Mouse (Mus musculus): Measurements from ENCODE around the gene Tapbp. TPM values are rescaled to one million over a fixed set of nuclear protein-coding genes. Genes with fewer than 3 reads are reported as not detected.
"Not testable (repeated sequence)": the region's sequence is repeated elsewhere in the genome, so short reads cannot be mapped to it uniquely, and the experiment has no call there.

Gene Tapbp
- polyA plus RNA-seq, 1 experiment from 2014 or later, result 27.6 TPM

DNA sequence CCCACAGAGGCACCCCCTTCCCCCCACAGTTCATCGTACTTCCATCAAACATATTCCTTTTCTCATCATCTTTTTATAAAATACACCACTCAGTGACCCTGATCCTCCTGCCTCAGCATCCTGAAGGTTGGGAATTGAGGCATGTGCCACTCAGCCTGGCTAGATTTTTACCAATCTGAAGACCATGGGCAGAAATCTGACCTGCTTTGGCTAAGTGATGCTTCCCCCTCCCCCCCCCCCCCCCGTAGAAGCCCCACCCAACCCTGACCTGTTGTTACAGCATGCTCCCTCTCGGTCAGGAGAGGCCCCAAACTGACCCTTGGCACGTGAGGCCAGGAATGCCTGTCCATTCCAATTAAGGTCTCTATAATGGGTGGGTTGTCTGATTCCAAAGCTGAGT, 10.9 kb upstream of the Tapbp start, which contains the start of gene Platr17:
Platr17 (plus strand) TSS at position 301 of the 400 bp plus-strand sequence.
- not testable (repeated sequence) for DNase-seq; H3K4me2 ChIP-seq; ATAC-seq (ENCODE audit: low read depth); H3K9me3 ChIP-seq (replicated peaks); H3K9ac ChIP-seq; H3K27me3 ChIP-seq; H3K4me3 ChIP-seq (replicated peaks); H3K36me3 ChIP-seq
- Histone ChIP-seq H3K27ac (peak within 1 kb of the TSS; percentile 64), H3K4me1 (replicated peaks) (peaks cover 82% of the 10 kb centered on the region)
- WGBS (ENCODE audit: insufficient replicate concordance), result 25% methylated on average over 4 of the region's 4 CpGs

DNA sequence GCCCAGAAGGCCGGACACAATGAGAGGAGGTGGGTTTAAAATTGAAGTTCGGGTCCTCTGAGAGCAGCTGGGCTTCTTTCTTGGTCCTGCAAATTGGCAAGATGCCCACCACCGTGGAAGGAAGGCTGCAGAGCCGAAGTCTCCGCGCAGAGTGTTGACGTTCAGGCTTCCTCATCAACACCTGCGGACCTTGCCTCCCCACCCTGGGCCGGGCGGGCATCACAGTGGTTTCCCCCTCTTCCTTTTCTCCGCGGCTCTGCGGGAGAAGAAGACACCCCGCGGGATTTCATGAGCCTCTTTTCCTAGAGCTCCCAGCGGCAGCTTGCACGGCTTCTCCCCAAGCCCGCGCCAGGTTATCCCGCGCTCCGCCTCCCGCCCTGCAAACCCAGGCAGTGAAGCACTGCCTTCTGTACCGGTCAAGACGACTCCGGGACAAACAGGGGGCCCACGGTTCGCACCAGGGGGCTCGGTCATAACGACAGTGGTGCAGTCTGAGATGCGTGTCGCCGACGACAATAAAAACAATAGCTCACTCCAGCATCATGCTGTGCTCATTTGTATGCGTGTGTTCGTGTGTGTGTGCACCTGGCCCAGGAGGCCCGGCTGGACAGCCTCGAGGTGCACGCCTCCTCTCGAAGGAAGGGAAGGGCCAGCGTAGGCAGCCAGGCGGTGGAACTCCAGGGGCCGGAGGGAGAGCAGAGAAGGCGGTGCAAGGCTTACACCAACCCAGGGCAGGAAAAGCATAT, 7.2 kb upstream of the Tapbp start:
- Histone ChIP-seq H3K36me3 (peaks cover 30% of the 10 kb centered on the region), H3K27me3 (no peaks in the 10 kb centered on the region), H3K9me3 (replicated peaks) (no peaks in the 10 kb centered on the region), H3K4me3 (replicated peaks) (peak overlapping the region; percentile 71), H3K9ac (peak overlapping the region; percentile 87), H3K27ac (peak overlapping the region; percentile 93), H3K4me1 (replicated peaks) (peaks cover 72% of the 10 kb centered on the region), H3K4me2 (peak overlapping the region; percentile 99)
- ATAC-seq (ENCODE audit: low read depth), result peak; percentile 60
- under 1% methylated on average over 44 of the region's 44 CpGs for WGBS (ENCODE audit: insufficient replicate concordance)
- no peak for DNase-seq

DNA sequence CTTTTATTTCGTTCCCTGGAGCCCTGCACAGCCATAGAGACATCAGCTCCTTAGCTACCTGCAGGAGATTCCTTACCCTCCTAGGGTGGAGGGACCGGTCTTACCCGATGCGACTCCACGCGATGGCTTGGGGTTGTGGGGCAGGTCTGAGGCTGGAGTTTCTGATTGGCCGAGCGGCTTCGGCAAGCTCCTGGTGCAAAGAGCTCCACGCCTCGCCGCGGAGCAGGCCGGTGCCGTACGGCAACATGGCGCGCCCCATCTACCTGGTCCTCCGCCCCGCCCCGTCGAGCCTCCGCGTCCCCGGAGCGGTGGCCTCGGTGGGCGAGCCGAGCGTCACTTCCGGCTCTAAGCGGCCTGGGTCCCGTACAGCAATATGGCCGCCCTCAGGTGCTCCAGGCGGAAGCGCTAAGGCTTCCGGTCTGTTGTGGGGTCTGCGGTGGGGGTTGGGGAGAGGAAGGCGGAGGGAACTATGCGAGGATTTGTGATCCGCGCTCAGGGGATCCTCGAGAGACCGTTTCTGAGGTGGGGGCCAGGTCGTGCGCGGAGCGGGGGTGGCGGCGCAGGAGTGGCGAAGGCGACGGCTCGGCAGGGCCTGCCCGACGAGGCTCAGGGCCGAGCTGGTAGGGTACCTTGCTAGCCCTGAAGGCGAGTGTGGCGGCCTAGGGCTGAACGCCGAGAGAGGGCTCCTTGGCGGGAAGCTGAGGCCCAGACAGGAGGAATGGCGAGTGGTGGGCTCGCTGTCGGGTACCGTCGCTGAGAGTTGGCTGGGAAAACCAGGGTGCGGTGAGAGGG, 6.4 kb upstream of the Tapbp start, which contains the start of gene Daxx:
Daxx (plus strand) TSS at position 338 of the 792 bp plus-strand sequence.
- H3K4me2 ChIP-seq, result peak within 1 kb of the TSS; percentile 99
- under 1% methylated on average over 68 of the region's 68 CpGs for WGBS (ENCODE audit: insufficient replicate concordance)
- peak within 1 kb of the TSS; percentile 71 for H3K4me3 ChIP-seq (replicated peaks)
- peaks cover 72% of the 10 kb centered on the region for H3K4me1 ChIP-seq (replicated peaks)
- ATAC-seq (ENCODE audit: low read depth) (peak; percentile 94), DNase-seq (peak; percentile 97)
- H3K27me3 ChIP-seq, result no peaks in the 10 kb centered on the region
- peak within 1 kb of the TSS; percentile 87 for H3K9ac ChIP-seq
- H3K27ac ChIP-seq, result peak within 1 kb of the TSS; percentile 93
- peaks cover 38% of the 10 kb centered on the region for H3K36me3 ChIP-seq
- H3K9me3 ChIP-seq (replicated peaks), result no peaks in the 10 kb centered on the region

DNA sequence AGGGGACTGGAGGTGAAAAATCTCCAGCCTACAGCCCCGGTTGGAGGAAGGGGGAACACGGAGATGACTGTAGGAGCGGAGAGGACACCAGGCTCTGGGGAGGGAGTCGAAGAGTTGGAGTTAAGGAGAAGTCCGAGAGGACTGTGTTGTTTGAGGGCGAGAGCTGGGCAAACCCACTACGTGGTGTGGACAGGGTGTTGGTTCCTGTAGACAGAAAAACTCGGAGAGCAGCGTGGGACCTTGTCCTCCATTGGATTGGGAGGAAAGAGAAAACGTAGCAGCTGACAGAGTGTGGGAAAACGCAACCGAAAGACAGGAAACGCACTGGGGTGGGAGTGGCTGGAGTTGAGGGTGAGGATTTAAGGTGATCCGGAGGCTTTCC, 5.8 kb upstream of the Tapbp start:
- no peak for DNase-seq
- Histone ChIP-seq H3K9me3 (replicated peaks) (no peaks in the 10 kb centered on the region), H3K4me2 (peak overlapping the region; percentile 99), H3K4me1 (replicated peaks) (peaks cover 74% of the 10 kb centered on the region), H3K4me3 (replicated peaks) (peak overlapping the region; percentile 71), H3K36me3 (peaks cover 44% of the 10 kb centered on the region), H3K27ac (peak overlapping the region; percentile 93), H3K27me3 (no peaks in the 10 kb centered on the region), H3K9ac (peak overlapping the region; percentile 87)
- WGBS (ENCODE audit: insufficient replicate concordance), result under 1% methylated on average over 14 of the region's 14 CpGs
- ATAC-seq (ENCODE audit: low read depth), result no peak

DNA sequence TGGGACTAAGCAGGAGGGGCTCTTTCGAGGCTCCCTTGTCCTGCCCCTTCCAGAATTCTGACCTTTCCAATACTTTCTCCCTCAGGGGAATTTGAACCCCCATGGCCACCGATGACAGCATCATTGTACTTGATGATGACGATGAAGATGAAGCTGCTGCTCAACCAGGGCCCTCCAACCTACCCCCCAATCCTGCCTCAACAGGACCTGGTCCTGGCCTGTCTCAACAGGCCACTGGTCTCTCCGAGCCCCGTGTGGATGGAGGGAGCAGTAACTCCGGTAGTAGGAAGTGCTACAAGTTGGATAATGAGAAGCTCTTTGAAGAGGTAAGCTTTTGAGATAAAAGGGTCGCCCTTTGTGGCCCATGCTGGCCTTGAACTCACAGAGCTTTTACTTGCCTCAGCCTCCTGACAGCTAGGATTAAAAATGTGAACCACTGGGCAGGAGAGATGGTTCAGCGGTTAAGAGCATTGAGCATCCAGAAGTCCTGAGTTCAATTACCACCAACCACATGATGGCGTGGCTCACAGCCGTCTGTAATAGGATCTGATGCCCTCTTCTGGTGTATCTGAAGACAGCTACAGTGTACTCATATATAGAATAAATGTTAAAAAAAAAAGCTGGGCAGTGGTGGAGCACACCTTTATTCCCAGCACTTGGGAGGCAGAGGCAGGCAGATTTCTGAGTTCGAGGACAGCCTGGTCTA, 5.2 kb upstream of the Tapbp start:
- peak overlapping the region; percentile 93 for H3K27ac ChIP-seq
- DNase-seq, result no peak
- no peaks in the 10 kb centered on the region for H3K9me3 ChIP-seq (replicated peaks)
- H3K4me1 ChIP-seq (replicated peaks), result peaks cover 78% of the 10 kb centered on the region
- H3K36me3 ChIP-seq, result peaks cover 48% of the 10 kb centered on the region
- peak overlapping the region; percentile 99 for H3K4me2 ChIP-seq
- no peaks in the 10 kb centered on the region for H3K27me3 ChIP-seq
- ATAC-seq (ENCODE audit: low read depth), result no peak
- peak overlapping the region; percentile 87 for H3K9ac ChIP-seq
- WGBS (ENCODE audit: insufficient replicate concordance), result 40% methylated on average over 11 of the region's 11 CpGs
- peak overlapping the region; percentile 71 for H3K4me3 ChIP-seq (replicated peaks)

DNA sequence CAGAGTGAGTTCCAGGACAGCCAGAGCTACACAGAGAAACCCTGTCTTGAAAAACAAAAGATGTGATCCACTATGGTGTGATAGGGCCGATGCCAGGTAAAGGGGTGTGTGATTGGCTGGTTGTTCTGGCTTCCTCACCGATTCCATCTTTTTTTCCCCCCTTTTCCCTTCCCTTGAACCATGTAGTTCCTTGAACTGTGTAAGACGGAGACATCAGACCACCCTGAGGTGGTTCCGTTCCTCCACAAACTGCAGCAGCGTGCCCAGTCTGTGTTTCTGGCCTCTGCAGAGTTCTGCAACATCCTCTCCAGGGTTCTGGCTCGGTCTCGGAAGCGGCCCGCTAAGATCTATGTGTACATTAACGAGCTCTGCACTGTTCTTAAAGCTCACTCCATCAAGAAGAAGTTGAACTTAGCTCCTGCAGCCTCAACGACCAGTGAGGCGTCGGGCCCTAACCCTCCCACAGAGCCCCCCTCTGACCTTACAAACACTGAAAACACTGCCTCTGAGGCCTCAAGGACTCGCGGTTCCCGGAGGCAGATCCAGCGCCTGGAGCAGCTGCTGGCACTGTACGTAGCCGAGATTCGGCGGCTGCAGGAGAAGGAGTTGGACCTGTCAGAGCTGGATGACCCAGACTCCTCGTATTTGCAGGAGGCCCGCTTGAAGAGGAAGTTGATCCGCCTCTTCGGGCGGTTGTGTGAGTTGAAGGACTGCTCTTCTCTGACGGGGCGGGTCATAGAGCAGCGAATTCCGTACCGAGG, 4.5 kb upstream of the Tapbp start:
- Histone ChIP-seq H3K4me1 (replicated peaks) (peaks cover 74% of the 10 kb centered on the region), H3K36me3 (peaks cover 48% of the 10 kb centered on the region), H3K4me2 (peak overlapping the region; percentile 99; the same call in 1 of the 2 replicates), H3K27me3 (no peaks in the 10 kb centered on the region), H3K9me3 (replicated peaks) (no peaks in the 10 kb centered on the region), H3K9ac (no peak overlapping the region), H3K27ac (no peak overlapping the region), H3K4me3 (replicated peaks) (no peak overlapping the region)
- ATAC-seq (ENCODE audit: low read depth) (no peak), DNase-seq (no peak)
- 87% methylated on average over 31 of the region's 31 CpGs for WGBS (ENCODE audit: insufficient replicate concordance)

DNA sequence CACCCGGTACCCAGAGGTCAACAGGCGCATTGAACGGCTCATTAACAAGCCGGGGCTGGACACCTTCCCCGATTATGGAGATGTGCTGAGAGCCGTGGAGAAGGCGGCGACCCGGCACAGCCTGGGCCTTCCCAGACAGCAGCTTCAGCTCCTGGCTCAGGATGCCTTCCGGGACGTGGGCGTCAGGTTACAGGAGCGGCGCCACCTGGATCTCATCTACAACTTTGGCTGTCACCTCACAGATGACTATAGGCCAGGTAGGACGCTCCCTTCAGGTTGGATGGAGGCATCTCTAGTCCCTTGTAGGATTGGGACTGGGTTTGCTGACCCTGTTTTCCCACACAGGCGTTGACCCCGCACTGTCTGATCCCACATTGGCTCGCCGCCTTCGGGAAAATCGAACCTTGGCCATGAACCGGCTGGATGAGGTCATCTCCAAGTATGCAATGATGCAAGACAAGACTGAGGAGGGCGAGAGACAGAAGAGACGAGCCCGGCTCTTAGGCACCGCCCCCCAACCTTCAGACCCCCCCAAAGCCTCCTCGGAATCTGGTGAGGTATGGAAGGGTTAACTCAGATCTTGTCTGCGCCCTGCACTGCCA, 3.8 kb upstream of the Tapbp start:
- Histone ChIP-seq H3K27ac (no peak overlapping the region), H3K27me3 (no peaks in the 10 kb centered on the region), H3K9ac (no peak overlapping the region), H3K4me1 (replicated peaks) (peaks cover 76% of the 10 kb centered on the region), H3K4me2 (no peak overlapping the region), H3K36me3 (peaks cover 51% of the 10 kb centered on the region), H3K9me3 (replicated peaks) (peaks cover 3% of the 10 kb centered on the region), H3K4me3 (replicated peaks) (no peak overlapping the region)
- ATAC-seq (ENCODE audit: low read depth) (no peak), DNase-seq (no peak)
- 92% methylated on average over 28 of the region's 28 CpGs for WGBS (ENCODE audit: insufficient replicate concordance)

DNA sequence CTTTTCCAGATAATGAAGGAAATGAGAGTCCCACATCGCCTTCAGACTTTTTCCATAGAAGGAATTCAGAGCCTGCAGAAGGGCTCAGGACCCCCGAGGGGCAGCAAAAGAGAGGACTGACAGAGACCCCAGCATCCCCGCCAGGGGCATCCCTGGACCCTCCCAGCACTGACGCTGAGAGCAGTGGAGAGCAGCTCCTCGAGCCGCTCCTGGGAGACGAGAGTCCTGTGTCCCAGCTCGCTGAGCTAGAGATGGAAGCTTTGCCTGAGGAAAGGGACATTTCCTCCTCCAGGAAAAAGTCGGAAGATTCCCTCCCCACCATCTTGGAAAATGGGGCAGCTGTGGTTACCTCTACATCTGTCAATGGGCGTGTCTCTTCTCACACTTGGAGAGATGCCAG, 2.4 kb upstream of the Tapbp start:
- 83% methylated on average over 10 of the region's 10 CpGs for WGBS (ENCODE audit: insufficient replicate concordance)
- Histone ChIP-seq H3K4me1 (replicated peaks) (peaks cover 76% of the 10 kb centered on the region), H3K9ac (no peak overlapping the region), H3K27me3 (no peaks in the 10 kb centered on the region), H3K4me2 (no peak overlapping the region), H3K9me3 (replicated peaks) (peaks cover 16% of the 10 kb centered on the region), H3K27ac (no peak overlapping the region), H3K36me3 (peaks cover 64% of the 10 kb centered on the region), H3K4me3 (replicated peaks) (no peak overlapping the region)
- ATAC-seq (ENCODE audit: low read depth) (no peak), DNase-seq (no peak)

DNA sequence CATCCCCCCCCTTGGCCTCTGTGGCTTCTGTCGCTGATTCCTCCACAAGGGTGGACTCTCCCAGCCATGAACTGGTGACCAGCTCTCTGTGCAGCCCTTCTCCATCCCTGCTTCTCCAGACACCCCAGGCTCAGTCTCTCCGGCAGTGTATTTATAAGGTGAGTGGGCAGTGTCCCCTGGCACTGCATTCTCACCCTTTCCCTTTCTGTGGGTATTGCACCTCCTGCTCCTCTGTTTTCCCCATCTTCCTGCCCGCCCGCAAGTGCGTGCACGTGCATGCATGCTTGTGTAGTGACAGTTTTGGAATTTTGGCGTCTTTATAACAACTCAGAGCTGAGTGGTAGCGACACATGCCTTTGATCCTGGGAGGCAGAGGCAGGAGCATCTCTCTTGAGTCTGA, 1.8 kb upstream of the Tapbp start:
- no peak overlapping the region for H3K4me3 ChIP-seq (replicated peaks)
- WGBS (ENCODE audit: insufficient replicate concordance), result 91% methylated on average over 8 of the region's 8 CpGs
- DNase-seq (no peak), ATAC-seq (ENCODE audit: low read depth) (no peak)
- H3K36me3 ChIP-seq, result peaks cover 67% of the 10 kb centered on the region
- peak overlapping the region; percentile 82; the same call in 1 of the 2 replicates for H3K27ac ChIP-seq
- no peak overlapping the region for H3K4me2 ChIP-seq
- peaks cover 76% of the 10 kb centered on the region for H3K4me1 ChIP-seq (replicated peaks)
- peak overlapping the region; percentile 10; the same call in 1 of the 2 replicates for H3K9ac ChIP-seq
- H3K27me3 ChIP-seq, result no peaks in the 10 kb centered on the region
- H3K9me3 ChIP-seq (replicated peaks), result peaks cover 19% of the 10 kb centered on the region

DNA sequence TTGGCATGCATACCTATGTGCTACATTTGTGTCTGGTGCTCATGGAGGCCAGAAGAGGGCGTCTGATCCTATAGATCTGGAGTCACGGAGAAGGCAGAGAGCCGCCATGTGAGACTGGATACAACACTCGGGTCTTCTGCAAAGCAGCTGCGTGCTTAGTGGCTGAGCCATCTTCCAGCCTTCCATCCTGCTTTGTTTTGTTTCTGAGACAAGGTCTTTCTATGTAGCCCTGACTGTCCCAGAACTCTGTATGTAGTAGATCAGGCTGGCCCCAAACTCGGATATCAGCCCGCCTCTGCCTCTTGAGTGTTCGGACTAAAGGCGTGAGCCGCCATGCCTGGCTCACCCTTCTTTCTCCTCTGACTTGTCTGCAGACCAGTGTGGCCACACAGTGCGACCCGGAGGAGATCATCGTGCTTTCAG, 719 bp upstream of the Tapbp start:
- Histone ChIP-seq H3K27me3 (no peaks in the 10 kb centered on the region), H3K4me2 (peak overlapping the region; percentile 81), H3K4me3 (replicated peaks) (peak overlapping the region; percentile 90), H3K4me1 (replicated peaks) (peaks cover 79% of the 10 kb centered on the region), H3K9ac (peak overlapping the region; percentile 76), H3K9me3 (replicated peaks) (peaks cover 19% of the 10 kb centered on the region), H3K36me3 (peaks cover 67% of the 10 kb centered on the region), H3K27ac (peak overlapping the region; percentile 82)
- no peak for ATAC-seq (ENCODE audit: low read depth)
- DNase-seq, result no peak
- WGBS (ENCODE audit: insufficient replicate concordance), result 64% methylated on average over 13 of the region's 13 CpGs
